Mouse (Mus musculus) C2C12 (cell line): ENCODE data around the gene Btbd11. TPM values are rescaled to one million over a fixed set of nuclear protein-coding genes. Genes with fewer than 3 reads are reported as not detected.

Source experiments
- H3K27me3 ChIP-seq: one replicate; pipeline ENCODE4 v1.6.1; 2011; ENCODE audit not compliant: control insufficient read depth, insufficient read depth, insufficient read length
- H3K36me3 ChIP-seq: one replicate; pipeline ENCODE4 v1.6.1; 2011; ENCODE audit not compliant: control insufficient read depth, insufficient read depth
- H3K4me3 ChIP-seq: one replicate; pipeline ENCODE4 v1.5.1; 2011; ENCODE audit warnings: mild to moderate bottlenecking, control low read depth; ENCODE audit not compliant: poor library complexity, insufficient read depth, severe bottlenecking
- H3K79me2 ChIP-seq: one replicate; pipeline ENCODE4 v1.6.1; 2011; ENCODE audit not compliant: control insufficient read depth, insufficient read depth
- H3K79me3 ChIP-seq: one replicate; pipeline ENCODE4 v1.6.1; 2011; ENCODE audit warnings: low read depth, control low read depth
- H3ac ChIP-seq: one replicate; pipeline ENCODE3; 2011; ENCODE audit warnings: low read depth; ENCODE audit not compliant: control insufficient read depth, insufficient read length
- CEBPB ChIP-seq: IDR thresholded peaks from one replicate; pipeline ENCODE4 v1.6.1; 2011; ENCODE audit warnings: low read depth, mild to moderate bottlenecking, control low read depth, moderate library complexity
- CTCF ChIP-seq: IDR thresholded peaks from one replicate; pipeline ENCODE4 v1.5.1; 2011; ENCODE audit not compliant: control insufficient read depth, insufficient read depth, insufficient read length
- FOSL1 ChIP-seq: IDR thresholded peaks from one replicate; pipeline ENCODE4 v1.8.0; 2011; ENCODE audit warnings: mild to moderate bottlenecking, low read length; ENCODE audit not compliant: poor library complexity, insufficient read depth, severe bottlenecking
- MAX ChIP-seq: IDR thresholded peaks from one replicate; pipeline ENCODE4 v1.6.1; 2011; ENCODE audit warnings: mild to moderate bottlenecking, control low read depth
- MYOD1 ChIP-seq: IDR thresholded peaks from one replicate; pipeline ENCODE4 v1.6.1; 2011; ENCODE audit warnings: low read depth; ENCODE audit not compliant: control insufficient read depth, insufficient read length
- MYOG ChIP-seq: IDR thresholded peaks from one replicate; pipeline ENCODE4 v1.6.1; 2011; ENCODE audit not compliant: control insufficient read depth, insufficient read length; ENCODE audit errors: extremely low read depth
- USF1 ChIP-seq: IDR thresholded peaks from one replicate; pipeline ENCODE4 v1.6.1; 2011; ENCODE audit warnings: low read depth, mild to moderate bottlenecking, control low read depth, moderate library complexity
- polyA plus RNA-seq: library from polyadenylated mRNA; unstranded; fragments of >200 nt; fragmentation: generic; extraction: Trizol; gene quantifications from one replicate; pipeline ENCODE4 v1.2.1, GENCODE M21; 2012; ENCODE audit warnings: missing spikeins

Gene Btbd11
- polyA plus RNA-seq, 1 experiment: 11.7 TPM

- TF ChIP-seq MYOG: no peak
- no peak for TF ChIP-seq USF1
- TF ChIP-seq FOSL1: no peak
- TF ChIP-seq MAX: no peak
- H3K79me2 ChIP-seq: no peaks in the 10 kb centered on the region
- H3ac ChIP-seq: no peak overlapping the region
These were observed 66.7 kb downstream of the Btbd11 start for GRCm38 (mm10) chr10:85453221-85453775.

GRCm38 (mm10) chr10:85455985-85456384 lies 69.4 kb downstream of the Btbd11 start:
- no peaks in the 10 kb centered on the region for H3K79me2 ChIP-seq
- no peaks in the 10 kb centered on the region for H3K36me3 ChIP-seq
- no peaks in the 10 kb centered on the region for H3K27me3 ChIP-seq
- no peak for TF ChIP-seq CEBPB
- TF ChIP-seq MYOD1: no peak
- TF ChIP-seq CTCF: peak; percentile 44
- TF ChIP-seq FOSL1: no peak
- no peak for TF ChIP-seq USF1
- TF ChIP-seq MYOG: no peak
- no peak for TF ChIP-seq MAX
- H3K79me3 ChIP-seq: no peaks in the 10 kb centered on the region
- no peak overlapping the region for H3ac ChIP-seq
- no peak overlapping the region for H3K4me3 ChIP-seq

More at GRCm38 (mm10) chr10:85453221-85453775, 66.7 kb downstream of the Btbd11 start:
- H3K27me3 ChIP-seq: no peaks in the 10 kb centered on the region
- no peak overlapping the region for H3K4me3 ChIP-seq
- no peaks in the 10 kb centered on the region for H3K79me3 ChIP-seq
- H3K36me3 ChIP-seq: no peaks in the 10 kb centered on the region

- Histone ChIP-seq H3K36me3 (no peaks in the 10 kb centered on the region), H3K79me3 (no peaks in the 10 kb centered on the region), H3K79me2 (no peaks in the 10 kb centered on the region), H3ac (no peak overlapping the region), H3K4me3 (no peak overlapping the region), H3K27me3 (no peaks in the 10 kb centered on the region)
- TF ChIP-seq CEBPB: no peak
- TF ChIP-seq MAX: no peak
- no peak for TF ChIP-seq USF1
- TF ChIP-seq CTCF: no peak
- no peak for TF ChIP-seq FOSL1
- TF ChIP-seq MYOG: no peak
- TF ChIP-seq MYOD1: peak; percentile 32
These were observed 72.2 kb downstream of the Btbd11 start for GRCm38 (mm10) chr10:85458744-85459344.

GRCm38 (mm10) chr10:85460736-85461135 lies 74.1 kb downstream of the Btbd11 start:
- no peak overlapping the region for H3K4me3 ChIP-seq
- H3K79me3 ChIP-seq: no peaks in the 10 kb centered on the region
- no peaks in the 10 kb centered on the region for H3K79me2 ChIP-seq
- no peak for TF ChIP-seq MAX
- no peak for TF ChIP-seq MYOG
- TF ChIP-seq CEBPB: no peak
- no peak for TF ChIP-seq MYOD1
- TF ChIP-seq USF1: no peak
- TF ChIP-seq FOSL1: no peak
- no peak for TF ChIP-seq CTCF
- H3K27me3 ChIP-seq: no peaks in the 10 kb centered on the region
- no peak overlapping the region for H3ac ChIP-seq
- no peaks in the 10 kb centered on the region for H3K36me3 ChIP-seq

- no peak for TF ChIP-seq MYOD1
- TF ChIP-seq FOSL1: no peak
- TF ChIP-seq CEBPB: no peak
- no peak for TF ChIP-seq USF1
- TF ChIP-seq CTCF: no peak
- TF ChIP-seq MYOG: no peak
- Histone ChIP-seq H3K4me3 (no peak overlapping the region), H3K79me2 (no peaks in the 10 kb centered on the region), H3K27me3 (no peaks in the 10 kb centered on the region), H3ac (no peak overlapping the region), H3K79me3 (no peaks in the 10 kb centered on the region), H3K36me3 (no peaks in the 10 kb centered on the region)
These were observed 77.5 kb downstream of the Btbd11 start for GRCm38 (mm10) chr10:85464152-85464551.
